Mouse (Mus musculus) thymus, adult 18-20 months (tissue): ENCODE results near the gene Fars2.

Experiments used
- DNase-seq, 2 experiments: peaks; one replicate each; pipeline ENCODE4 v3.0.0; 2022; ENCODE audit warnings: mixed read lengths in 2 of 2

Fars2 gene

DNA sequence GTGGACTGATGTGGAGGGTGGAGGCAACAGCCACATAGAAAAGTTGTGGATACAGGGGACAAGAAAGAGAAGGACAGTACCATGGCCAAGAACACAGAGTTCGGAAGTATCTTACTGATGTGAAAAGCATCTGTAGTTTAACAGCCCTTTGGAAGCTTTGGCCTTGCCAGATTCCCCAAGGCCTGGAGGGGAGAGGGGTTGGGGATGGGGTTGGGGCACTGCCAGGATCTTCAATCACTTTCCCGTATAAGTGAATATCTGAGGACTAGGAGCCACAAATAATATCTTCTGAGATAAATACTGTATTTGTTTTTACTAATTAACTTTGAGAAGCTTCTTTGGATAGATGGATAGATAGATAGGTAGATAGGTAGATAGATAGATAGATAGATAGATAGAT is 351.8 kb downstream of the Fars2 start:
- no peak for DNase-seq

DNA sequence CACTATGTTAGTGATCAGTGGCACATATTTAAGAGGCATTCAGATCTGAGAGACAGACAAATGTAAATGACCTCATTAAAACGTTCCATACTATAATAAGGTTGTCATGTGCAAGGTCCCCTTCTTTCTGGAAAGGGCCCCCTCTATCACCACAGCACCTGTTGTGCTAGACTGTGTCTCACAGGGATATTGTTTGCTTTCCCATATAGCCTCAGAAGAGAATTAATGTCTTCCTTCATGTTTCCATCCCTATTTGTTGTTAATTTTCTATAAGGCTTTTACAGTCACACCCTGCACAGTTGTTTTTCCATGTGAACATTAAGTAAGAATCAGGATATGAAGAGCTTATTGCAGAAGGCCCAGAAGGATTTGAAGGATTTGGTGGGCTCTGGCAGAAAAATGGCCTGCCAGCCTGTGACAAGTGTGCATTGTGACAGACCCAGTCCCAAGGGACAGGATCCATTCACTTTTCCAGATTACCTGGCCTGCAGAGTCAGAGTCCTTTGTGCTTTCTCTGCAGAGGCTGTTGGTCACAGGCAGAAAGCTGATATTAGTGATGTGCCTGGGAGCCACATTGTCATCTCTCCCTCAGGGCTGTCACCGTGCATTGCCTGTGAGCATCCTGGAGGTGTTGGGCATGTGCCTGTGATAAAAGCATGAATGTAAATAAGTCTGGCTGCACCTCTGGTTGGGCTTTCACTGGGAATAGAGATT is 352.4 kb downstream of the Fars2 start:
- DNase-seq: no peak

DNA sequence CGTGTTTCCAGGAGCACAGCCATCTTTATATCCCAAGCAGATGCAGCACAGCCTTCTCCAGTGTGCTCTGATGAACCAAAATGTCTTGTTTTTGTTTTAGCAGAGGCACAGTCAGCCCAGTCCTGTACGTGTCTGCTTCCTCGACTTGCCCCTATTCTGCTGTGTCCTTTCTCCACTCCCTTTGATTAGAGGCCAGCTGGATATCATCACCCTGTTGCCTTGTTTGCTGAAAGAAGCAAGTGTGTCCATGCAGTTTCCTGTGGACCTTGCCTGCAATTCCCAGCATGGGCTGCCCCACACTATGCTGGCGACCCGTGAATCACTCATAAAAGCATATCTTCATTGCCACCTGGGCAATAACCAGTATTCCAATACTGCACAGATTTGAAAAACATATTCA is 360.4 kb downstream of the Fars2 start:
- DNase-seq: no peak

DNA sequence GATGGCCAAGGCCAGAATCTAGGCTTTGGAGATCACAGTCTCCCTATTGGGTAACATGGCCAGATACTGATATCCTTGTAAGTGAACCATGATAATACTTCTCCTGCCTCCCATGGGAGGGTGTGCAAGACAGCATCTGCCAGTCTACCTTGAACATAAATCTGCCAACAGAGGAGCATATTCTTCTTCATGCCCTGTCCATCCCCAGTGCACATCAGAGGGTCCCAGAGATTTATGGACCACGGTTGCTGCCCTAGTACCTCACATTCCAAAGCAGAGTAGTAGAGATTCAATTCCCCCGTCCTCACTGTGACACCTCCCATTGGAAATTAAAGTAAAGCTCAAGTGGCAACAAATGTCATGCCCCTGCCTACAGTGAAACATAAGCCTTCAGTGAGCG is 361.0 kb downstream of the Fars2 start:
- no peak for DNase-seq

DNA sequence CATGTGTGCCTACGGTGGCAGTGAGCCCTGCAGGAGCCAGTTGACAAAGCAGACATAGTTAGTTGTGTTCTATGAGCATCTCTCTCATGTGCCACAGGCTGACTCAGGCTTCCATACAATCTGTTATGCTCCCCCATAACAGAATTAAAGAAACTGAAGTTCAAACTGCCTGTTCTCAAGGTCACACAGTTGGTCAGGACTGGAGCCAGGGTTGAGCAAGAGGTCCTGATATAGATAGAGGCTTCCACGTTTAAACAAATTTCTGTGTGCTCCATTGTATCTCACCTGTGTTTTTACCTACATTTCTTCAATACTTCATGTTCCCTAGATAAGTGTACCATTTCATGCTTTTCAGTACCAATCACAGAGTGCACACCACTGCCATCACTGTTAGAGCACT is 362.9 kb downstream of the Fars2 start:
- no peak for DNase-seq

DNA sequence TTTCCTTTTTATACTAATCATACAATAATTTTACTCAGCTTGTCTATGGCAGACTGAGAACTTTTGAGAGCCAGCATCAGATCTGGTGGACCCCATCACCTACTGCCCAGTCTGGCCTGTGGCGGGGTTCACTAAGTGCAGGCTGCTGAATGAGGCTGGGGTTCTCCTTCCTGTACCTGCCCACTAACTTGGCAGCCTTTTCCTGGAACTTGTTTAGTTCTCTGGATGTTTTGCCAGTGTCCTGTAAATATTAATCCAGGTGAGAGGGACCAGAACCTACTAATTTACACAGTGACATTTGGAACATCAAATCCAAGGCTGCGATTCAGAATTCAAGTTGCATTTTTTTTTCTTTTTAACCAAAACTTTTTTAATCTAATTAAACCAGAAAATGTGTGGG is 367.2 kb downstream of the Fars2 start:
- no peak for DNase-seq

DNA sequence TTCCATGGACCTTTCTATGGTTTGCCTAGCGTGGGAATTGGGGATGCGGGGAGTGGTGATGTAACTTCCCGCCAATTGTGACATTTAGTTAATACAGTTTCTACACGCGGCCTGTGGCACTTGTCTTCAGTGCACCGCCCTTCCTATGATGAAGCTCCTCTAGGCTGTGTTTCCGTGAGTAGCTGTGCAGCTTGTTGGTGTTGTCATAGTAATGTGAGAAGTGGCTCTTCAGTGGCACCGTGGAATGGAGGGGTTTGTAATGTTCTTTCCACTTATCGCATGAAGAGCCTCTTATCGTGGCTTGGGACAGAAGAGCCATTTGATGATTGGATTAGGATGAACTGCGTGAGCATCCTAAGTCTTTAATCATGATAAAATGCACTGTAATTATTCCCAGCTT is 369.5 kb downstream of the Fars2 start:
- no peak for DNase-seq

DNA sequence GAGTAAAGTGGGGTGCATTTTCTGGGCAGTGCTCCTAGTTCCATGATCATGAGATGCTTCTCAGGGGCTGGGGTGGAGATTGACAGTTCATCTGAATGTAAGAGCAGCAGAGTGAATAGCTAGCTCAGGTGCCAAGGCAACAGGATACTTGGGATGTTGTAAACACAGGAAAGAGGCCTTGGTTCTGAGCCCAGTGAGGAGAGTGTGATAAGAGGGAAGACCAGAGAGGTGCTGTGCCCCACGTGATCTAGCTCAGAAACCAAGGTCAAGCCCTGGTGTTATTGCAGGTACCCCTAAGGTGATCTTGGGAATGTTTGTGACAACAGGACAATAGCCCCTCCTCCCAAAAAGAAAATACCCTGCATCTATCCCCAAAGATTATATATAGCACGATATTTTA is 372.2 kb downstream of the Fars2 start:
- DNase-seq: no peak

DNA sequence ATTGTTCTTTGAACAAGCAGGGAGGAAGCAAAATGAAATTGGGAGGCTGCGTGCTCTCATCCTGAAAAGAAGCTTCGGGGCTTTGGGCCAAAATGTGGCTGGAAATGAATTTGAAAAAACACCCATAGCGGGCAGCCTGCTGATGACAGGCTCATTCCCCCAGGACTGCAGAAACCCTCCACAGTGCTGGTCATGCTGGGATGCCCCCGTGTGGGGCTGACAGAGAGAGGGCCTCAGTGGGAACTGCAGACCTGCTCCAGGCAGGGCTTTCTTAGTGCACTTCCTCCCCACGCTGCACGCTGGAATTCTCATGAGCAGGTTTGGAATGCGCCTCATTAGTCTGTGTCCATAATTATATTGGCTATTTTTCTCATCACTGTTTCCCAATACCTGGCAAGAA is 373.4 kb downstream of the Fars2 start:
- DNase-seq: no peak

DNA sequence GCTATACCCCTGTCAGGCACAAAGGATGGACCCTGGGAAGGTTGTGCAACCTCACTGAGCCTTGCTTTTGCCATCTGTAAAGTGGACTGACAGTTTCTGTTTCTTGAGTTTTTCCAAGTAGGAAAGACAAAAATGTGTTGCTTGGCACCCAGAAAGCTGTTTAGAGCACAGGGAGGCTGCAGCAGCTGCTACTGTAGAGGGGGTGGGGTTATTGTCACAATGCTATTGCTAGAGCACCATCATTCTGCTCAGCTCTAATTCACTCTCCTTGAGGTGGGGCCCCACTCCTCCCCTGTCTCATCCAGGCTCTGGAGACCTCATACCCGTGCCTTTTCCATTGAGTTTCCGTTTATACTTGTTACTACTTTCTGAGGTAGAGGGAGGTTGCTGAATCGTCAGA is 375.2 kb downstream of the Fars2 start:
- no peak for DNase-seq

DNA sequence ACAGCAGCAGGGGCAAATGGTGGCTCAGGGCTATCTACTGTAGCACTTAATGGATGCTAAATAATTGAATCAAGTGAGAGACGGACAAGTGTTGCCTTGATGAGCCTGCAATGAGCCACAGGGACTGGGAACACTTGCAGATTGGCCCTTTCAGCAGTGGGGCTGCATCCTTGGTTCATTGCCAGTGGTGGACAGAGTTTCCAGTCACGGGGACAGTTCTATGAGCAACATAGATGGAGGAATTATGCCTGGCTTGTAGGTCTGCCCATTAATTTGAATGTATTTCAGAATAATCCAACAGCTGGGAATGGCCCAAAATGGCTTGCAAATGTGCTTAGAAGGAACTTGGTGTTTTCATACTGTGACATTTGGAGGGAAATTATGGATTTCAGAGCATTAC is 376.1 kb downstream of the Fars2 start:
- DNase-seq: no peak

DNA sequence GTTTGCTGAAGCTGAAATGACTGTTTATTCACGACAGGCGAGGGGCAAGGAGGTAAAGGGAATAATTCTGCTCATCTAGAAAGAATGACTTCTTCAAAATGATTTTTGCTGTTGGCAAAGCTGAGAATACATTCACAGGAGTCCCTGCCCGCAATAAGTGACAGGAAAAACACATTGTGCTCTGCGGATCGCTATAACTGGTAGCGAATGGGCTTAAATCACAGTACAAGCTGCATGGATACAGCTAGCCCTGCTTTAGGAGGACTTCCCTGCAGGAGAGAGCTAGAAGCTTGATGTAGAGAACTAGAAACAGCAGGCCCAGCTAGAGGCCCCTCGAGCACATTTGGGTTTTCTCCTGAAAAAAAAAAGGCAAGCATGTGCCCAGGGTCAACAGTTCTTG is 376.6 kb downstream of the Fars2 start:
- DNase-seq: no peak

DNA sequence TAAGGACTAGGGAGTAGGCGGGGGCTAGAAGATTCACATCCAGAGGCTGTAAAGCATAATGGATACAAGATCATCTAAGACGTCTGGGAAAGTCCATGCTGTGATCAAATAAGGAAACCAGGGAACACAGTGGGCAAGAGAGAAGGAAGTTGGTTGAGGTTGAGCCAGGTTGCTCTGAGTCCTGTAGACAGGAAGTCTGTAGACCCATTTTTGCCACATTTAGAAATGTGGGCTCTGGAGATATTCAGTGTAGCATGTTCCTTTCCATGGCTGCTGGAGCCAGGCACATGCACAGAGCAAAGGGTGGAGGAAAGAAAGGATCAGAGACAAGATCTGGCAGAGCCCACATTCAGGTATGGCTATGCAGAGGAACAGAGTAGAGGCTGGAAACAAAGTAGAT is 378.8 kb downstream of the Fars2 start:
- DNase-seq: no peak

DNA sequence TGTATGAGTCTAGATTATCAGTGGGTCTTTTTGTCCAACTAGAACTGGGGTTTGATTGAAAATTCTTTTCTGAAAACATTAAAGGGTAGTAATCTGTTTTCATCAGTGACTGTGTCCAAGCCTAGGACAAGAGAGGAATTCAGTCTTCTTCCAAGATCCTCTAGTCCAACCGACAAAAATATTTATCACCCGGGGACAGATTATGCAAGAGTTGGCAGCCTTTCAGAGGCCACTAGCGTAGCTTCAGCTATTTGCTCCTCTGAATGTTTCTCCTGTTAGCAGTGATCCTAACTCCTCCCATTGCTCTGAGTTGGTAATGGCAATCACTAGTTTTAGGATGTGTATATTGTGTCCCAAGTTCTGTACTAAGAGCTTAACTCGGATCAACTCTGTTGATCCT is 380.1 kb downstream of the Fars2 start:
- DNase-seq: no peak

DNA sequence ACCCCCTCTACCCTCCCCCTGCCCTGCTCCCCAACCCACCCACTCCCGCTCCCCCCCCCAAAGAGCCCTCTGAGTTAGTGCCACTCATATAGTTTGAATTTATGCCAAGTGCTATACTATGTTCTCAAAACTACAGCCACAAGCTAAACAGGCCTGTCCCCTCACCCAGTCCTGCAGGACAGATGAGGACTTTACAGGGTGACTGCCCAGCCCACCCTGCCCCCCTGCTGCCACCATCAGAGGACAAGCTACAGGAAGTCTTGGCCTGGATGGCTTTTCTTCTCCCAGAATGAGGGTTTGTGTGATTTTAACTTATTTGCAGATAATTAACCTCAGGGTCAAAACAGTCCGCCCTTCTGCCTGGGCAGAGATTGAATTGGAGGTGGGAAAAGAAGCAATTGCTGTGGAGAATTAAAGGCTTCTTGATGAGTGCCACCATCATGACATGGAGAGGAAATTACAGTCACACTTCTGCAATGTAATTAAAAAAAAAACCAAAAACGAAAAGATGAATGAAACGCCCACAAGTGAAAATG is 383.2 kb downstream of the Fars2 start:
- DNase-seq: no peak

DNA sequence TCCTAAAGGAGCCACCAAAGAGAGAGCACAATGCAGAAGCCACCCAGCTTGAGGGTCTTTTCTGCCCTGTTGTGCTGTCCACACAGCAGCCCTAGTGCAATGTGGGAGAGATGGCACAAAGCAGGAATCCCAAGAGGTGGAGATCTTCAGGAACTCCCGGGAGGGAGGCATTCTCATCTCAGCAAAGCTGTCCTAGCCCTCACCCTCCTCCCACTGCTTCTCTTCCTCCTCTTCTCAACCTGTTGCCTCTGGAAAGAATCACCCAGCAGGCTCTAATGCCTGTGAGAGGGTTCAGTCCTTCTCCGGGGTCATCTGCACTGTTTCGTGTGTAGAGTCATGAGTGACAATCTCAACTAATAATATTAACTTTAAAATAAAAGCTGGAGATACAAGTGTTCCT is 386.3 kb downstream of the Fars2 start:
- DNase-seq: no peak

DNA sequence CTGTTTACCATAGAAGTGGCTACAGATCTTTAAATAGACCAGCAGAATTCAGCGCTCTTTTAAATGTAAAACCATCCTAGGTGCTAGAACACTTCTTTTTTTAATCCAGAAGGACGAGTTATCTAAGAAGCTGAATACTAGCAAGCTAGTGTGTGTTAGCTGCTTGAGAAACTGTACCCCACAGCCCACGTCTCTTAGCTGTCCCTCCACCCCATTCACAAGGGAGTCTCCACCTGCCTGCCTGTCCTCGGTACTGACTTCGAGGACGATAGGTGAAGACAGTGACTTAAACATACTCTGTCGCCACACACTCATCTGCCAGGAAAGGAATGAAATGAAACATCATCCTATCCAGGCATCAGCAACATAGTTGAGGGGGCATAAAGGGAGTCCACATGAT is 386.8 kb downstream of the Fars2 start:
- no peak for DNase-seq

DNA sequence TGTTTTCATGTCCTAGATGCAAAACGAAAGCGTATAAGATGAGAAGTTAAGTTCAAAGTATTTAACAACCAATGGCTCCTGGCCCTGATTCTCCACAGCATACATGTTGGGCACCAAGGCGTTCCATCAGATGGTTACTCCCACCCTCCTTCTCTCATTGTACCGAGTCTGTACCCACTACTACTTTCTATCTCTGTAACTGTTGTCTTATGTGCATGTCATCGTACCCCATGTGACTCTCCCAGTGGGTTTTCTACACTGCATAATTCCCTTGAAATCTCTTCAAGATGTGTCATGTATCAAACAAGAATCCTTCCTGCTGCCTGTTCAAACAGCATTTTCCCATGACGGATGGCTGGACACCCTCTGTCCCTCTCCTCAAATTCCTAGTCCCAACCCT is 388.5 kb downstream of the Fars2 start:
- no peak for DNase-seq

DNA sequence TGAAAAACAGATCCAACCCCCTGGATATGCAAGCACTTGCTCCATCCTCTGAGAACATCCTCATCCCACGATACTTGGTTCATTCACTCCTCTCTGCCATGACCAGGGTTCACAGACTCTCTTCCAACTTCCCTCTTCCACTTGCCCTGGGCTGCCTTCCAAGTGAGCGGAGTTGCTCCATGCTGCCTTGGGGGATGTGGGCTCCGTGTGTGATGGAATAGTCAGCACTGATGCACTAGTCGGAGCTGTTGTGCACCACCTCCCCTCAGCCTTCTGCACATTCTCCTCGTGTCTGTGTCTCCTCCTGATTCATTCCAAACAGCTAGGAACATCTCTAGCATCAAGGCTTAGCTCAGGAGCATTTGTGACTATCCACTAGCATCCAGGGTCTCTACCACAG is 389.1 kb downstream of the Fars2 start:
- DNase-seq: no peak

DNA sequence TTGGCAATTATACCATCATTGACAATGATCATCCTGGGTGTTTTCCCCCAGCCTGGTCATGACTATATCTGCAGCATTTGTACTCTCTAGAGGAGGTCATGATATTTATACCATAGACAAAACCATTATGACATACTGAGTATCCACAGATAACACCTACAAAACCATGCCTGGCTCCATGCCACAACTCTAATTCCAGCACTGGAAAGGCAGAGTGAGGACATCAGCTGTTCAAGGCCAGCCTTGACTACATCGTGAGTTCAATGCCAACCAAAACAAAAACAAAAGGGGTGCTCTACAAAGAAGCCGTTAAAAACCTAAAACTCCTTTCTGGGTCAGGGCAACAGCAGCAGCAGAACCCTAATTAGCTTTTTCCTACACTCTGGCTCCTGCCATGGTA is 392.9 kb downstream of the Fars2 start:
- DNase-seq: no peak

DNA sequence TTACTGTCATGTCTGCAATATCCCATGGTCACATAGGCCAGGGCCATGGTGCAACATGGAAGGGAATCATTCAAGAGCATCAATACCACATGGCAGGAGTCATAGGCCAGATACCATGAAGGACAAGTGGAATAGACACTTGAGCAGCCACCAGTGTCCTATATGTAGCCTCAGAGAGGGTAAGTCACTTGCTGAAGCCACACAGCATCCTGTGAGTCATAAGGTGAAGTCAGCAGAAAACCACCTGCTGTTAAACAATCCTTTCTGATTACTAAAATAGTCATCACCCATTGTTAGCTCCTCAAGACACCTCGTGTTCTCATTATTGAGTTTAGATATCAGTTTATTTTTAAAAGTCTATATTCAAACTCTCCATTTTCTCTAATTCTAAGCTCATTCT is 395.9 kb downstream of the Fars2 start:
- no peak for DNase-seq

DNA sequence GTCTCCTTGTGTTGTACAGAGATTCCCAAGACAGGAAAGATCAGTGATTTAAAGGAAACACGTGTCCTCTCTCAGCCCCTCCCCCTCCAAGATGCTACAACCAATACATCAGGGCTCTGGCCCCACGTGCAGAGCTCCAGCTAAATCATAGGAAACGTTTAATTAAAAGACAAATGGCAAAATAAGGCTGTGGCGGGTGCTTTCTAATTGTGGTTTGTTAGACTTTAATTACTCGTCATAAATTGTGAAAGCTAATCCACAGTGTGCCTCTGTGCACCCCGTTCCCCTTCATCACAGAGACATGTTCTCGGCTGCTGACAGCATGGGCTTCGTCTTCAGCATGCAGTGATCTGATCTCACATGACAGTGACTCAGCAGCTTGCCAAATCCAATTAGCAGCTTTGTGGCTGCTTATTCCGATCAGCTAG is 400.9 kb downstream of the Fars2 start:
- DNase-seq: no peak

DNA sequence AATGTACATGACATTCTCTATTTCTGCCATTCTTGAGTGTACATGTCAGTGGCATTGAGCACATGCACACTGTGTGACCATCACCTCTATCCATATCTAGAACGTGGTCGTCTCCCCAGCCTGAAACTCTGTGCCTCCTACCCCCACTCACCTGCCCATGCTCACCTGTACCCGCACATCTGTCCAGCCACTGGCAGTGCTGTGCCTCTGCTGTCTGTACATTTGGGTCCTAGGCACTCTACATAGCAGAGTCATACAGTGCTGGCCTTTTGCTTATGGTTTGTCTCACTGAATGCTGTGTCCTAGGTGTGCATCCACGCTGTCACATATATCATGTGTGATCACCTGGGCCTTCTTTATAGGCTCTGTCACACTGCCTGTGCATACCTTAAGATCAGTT is 410.5 kb downstream of the Fars2 start:
- DNase-seq: no peak

DNA sequence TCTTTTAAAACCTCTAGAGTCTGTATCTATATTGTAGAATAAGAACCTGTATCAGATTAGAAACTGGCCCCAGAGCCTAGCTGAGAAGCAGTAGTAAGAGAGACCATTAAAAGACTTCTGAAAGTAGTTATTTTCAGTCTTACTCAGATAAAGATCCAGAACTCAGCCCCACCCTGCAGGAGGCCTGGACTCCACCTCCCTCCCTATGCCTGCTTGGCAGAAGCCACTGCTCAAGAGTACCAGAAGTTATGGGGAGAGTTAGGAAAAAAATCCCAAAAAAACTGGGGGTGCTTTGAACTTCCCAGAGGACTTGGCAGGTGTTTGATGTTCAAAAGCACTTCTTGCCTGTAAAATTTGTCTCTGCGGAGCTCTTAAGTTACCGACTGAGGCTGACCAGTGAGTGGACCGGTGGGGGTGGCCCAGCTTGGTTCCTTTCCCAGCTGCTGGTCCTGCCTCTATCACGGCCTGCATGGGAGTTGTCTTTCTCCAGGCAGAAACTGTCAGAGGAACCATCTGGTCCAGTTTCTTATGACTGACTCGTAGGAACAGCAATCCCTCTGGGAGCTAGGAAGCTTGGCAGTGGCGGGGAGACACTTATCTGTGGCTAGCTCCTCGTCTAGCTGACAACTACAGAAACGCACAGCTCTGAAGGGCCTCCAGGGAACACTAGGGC is 411.1 kb downstream of the Fars2 start:
- no peak for DNase-seq
